Mouse (Mus musculus) urinary bladder, postnatal 10 days (tissue): ENCODE results near the gene Ugt3a2.

Experiments used
- DNase-seq: peaks from one replicate; pipeline ENCODE4 v3.0.0; 2022; ENCODE audit warnings: low spot score

Ugt3a2 gene

GRCm38 (mm10) chr15:9335341-9335740, at the start of gene Ugt3a2:
TSS of gene Ugt3a2 (plus strand) at chr15:9335550.
- DNase-seq = no peak

- DNase-seq = no peak
These were observed 45.7 kb upstream of the Ugt3a2 start for GRCm38 (mm10) chr15:9289660-9290059.

- DNase-seq = no peak
These were observed 29.2 kb upstream of the Ugt3a2 start for GRCm38 (mm10) chr15:9305978-9306692.

GRCm38 (mm10) chr15:9334596-9334995, 754 bp upstream of the Ugt3a2 start:
- no peak for DNase-seq

GRCm38 (mm10) chr15:9336616-9337015, 1.3 kb downstream of the Ugt3a2 start:
- DNase-seq = no peak

- no peak for DNase-seq
These were observed 1.7 kb downstream of the Ugt3a2 start for GRCm38 (mm10) chr15:9337021-9337420.

GRCm38 (mm10) chr15:9348739-9349138, 13.4 kb downstream of the Ugt3a2 start:
- no peak for DNase-seq

- DNase-seq = no peak
These were observed 27.5 kb downstream of the Ugt3a2 start for GRCm38 (mm10) chr15:9362801-9363200.

GRCm38 (mm10) chr15:9368774-9369173, 33.4 kb downstream of the Ugt3a2 start:
- no peak for DNase-seq

- DNase-seq = no peak
These were observed 40.9 kb downstream of the Ugt3a2 start for GRCm38 (mm10) chr15:9376281-9376680.

GRCm38 (mm10) chr15:9409475-9409874, 74.1 kb downstream of the Ugt3a2 start:
- DNase-seq = no peak
